Mouse (Mus musculus): ENCODE data around the gene Acap1. TPM values are rescaled to one million over a fixed set of nuclear protein-coding genes. Genes with fewer than 3 reads are reported as not detected.

Acap1 gene
- total RNA-seq, 2 experiments from 2014 or later = 47.0 to 52.4 TPM

GRCm38 (mm10) chr11:69848021-69848420, 47.3 kb downstream of the Acap1 start:
- no peak for ATAC-seq (replicated peaks; ENCODE audit: poor library complexity, severe bottlenecking)

- peak; percentile 31 for ATAC-seq (replicated peaks; ENCODE audit: poor library complexity, severe bottlenecking)
Observed at GRCm38 (mm10) chr11:69846738-69847688, 48.3 kb downstream of the Acap1 start.

GRCm38 (mm10) chr11:69846198-69846680, 49.1 kb downstream of the Acap1 start, which contains the start of gene Plscr3:
Gene Plscr3 (plus strand): TSS chr11:69846376.
- peak; percentile 79 for ATAC-seq (replicated peaks; ENCODE audit: poor library complexity, severe bottlenecking)

- 0 out of 2 replicates have a peak, but pooled peaks have one; percentile 6 for ATAC-seq (replicated peaks; ENCODE audit: poor library complexity, severe bottlenecking)
Observed at GRCm38 (mm10) chr11:69838714-69839104, 56.6 kb downstream of the Acap1 start.

GRCm38 (mm10) chr11:69837952-69838713, 57.2 kb downstream of the Acap1 start, which contains the start of gene Tmem256:
Gene Tmem256 (plus strand): TSS chr11:69838514.
- peak; percentile 77 for ATAC-seq (replicated peaks; ENCODE audit: poor library complexity, severe bottlenecking)

GRCm38 (mm10) chr11:69837604-69837951, 57.8 kb downstream of the Acap1 start, which contains the start of gene Nlgn2:
Gene Nlgn2 (minus strand): TSS chr11:69837784.
- peak; percentile 10 for ATAC-seq (replicated peaks; ENCODE audit: poor library complexity, severe bottlenecking)

GRCm38 (mm10) chr11:69836703-69837576, 58.4 kb downstream of the Acap1 start:
- ATAC-seq (replicated peaks; ENCODE audit: poor library complexity, severe bottlenecking) = no peak

GRCm38 (mm10) chr11:69835966-69836335, 59.4 kb downstream of the Acap1 start:
- no peak for ATAC-seq (replicated peaks; ENCODE audit: poor library complexity, severe bottlenecking)

GRCm38 (mm10) chr11:69835326-69835965, 59.9 kb downstream of the Acap1 start:
- no peak for ATAC-seq (replicated peaks; ENCODE audit: poor library complexity, severe bottlenecking)

GRCm38 (mm10) chr11:69834001-69834549, 61.3 kb downstream of the Acap1 start:
- peak; percentile 33 for ATAC-seq (replicated peaks; ENCODE audit: poor library complexity, severe bottlenecking)

- no peak for ATAC-seq (replicated peaks; ENCODE audit: poor library complexity, severe bottlenecking)
Observed at GRCm38 (mm10) chr11:69833554-69833953, 61.8 kb downstream of the Acap1 start.

Other genes with a start within 250 kb of the Acap1 start
Only the 30 nearest of the 40 such genes appear.
- 153 and 165 TPM in 2 replicates for gene Polr2a, start 136.9 kb downstream of the Acap1 start, total RNA-seq (2014; fragmentation: Nextera tagmentation)
- 30.2 and 38.5 TPM in 2 replicates for gene Polr2a, start 136.9 kb downstream of the Acap1 start, total RNA-seq (2017)
- gene Slc35g3, start 133.6 kb downstream of the Acap1 start, total RNA-seq (2014; fragmentation: Nextera tagmentation) = not detected in 2 replicates
- not detected in 2 replicates for gene Slc35g3, start 133.6 kb downstream of the Acap1 start, total RNA-seq (2017)
- 1.8 and 2.1 TPM in 2 replicates for gene Zbtb4, start 129.6 kb downstream of the Acap1 start, total RNA-seq (2014; fragmentation: Nextera tagmentation)
- 0.26 and 0.43 TPM in 2 replicates for gene Zbtb4, start 129.6 kb downstream of the Acap1 start, total RNA-seq (2017)
- gene Chrnb1, start 99.6 kb downstream of the Acap1 start, total RNA-seq (2014; fragmentation: Nextera tagmentation) = not detected in 2 replicates
- 0.82 TPM in 1 of 2 replicates, not detected in the other for gene Chrnb1, start 99.6 kb downstream of the Acap1 start, total RNA-seq (2017)
- gene Fgf11, start 93.7 kb downstream of the Acap1 start, total RNA-seq (2014; fragmentation: Nextera tagmentation) = 1.6 and 2.9 TPM in 2 replicates
- not detected in 2 replicates for gene Fgf11, start 93.7 kb downstream of the Acap1 start, total RNA-seq (2017)
- gene Tmem102, start 89.9 kb downstream of the Acap1 start, total RNA-seq (2014; fragmentation: Nextera tagmentation) = not detected in 2 replicates
- not detected in 2 replicates for gene Tmem102, start 89.9 kb downstream of the Acap1 start, total RNA-seq (2017)
- not detected in 2 replicates for gene Gm39566, start 80.2 kb downstream of the Acap1 start, total RNA-seq (2014; fragmentation: Nextera tagmentation)
- not detected in 2 replicates for gene Gm39566, start 80.2 kb downstream of the Acap1 start, total RNA-seq (2017)
- gene Spem2, start 77.1 kb downstream of the Acap1 start, total RNA-seq (2014; fragmentation: Nextera tagmentation) = not detected in 2 replicates
- gene Spem2, start 77.1 kb downstream of the Acap1 start, total RNA-seq (2017) = not detected in 2 replicates
- gene Spem1, start 73.4 kb downstream of the Acap1 start, total RNA-seq (2014; fragmentation: Nextera tagmentation) = not detected in 2 replicates
- not detected in 2 replicates for gene Spem1, start 73.4 kb downstream of the Acap1 start, total RNA-seq (2017)
- 13.5 and 33.1 TPM in 2 replicates for gene Nlgn2, start 57.8 kb downstream of the Acap1 start, total RNA-seq (2014; fragmentation: Nextera tagmentation)
- 4.0 and 7.4 TPM in 2 replicates for gene Nlgn2, start 57.8 kb downstream of the Acap1 start, total RNA-seq (2017)
- 294 and 359 TPM in 2 replicates for gene Tmem256, start 57.0 kb downstream of the Acap1 start, total RNA-seq (2014; fragmentation: Nextera tagmentation)
- gene Tmem256, start 57.0 kb downstream of the Acap1 start, total RNA-seq (2017) = 118 and 164 TPM in 2 replicates
- 108 and 109 TPM in 2 replicates for gene Plscr3, start 49.2 kb downstream of the Acap1 start, total RNA-seq (2014; fragmentation: Nextera tagmentation)
- 24.9 and 25.2 TPM in 2 replicates for gene Plscr3, start 49.2 kb downstream of the Acap1 start, total RNA-seq (2017)
- gene Tnk1, start 36.8 kb downstream of the Acap1 start, total RNA-seq (2014; fragmentation: Nextera tagmentation) = 0.60 TPM in 1 of 2 replicates, not detected in the other
- gene Tnk1, start 36.8 kb downstream of the Acap1 start, total RNA-seq (2017) = not detected in 2 replicates
- gene Tmem95, start 17.5 kb downstream of the Acap1 start, total RNA-seq (2014; fragmentation: Nextera tagmentation) = not detected in 2 replicates
- not detected in 2 replicates for gene Tmem95, start 17.5 kb downstream of the Acap1 start, total RNA-seq (2017)
- 0.41 and 4.2 TPM in 2 replicates for gene Kctd11, start 14.1 kb downstream of the Acap1 start, total RNA-seq (2014; fragmentation: Nextera tagmentation)
- 1.1 and 2.6 TPM in 2 replicates for gene Kctd11, start 14.1 kb downstream of the Acap1 start, total RNA-seq (2017)
- gene 2810408A11Rik, start 5.4 kb upstream of the Acap1 start, total RNA-seq (2014; fragmentation: Nextera tagmentation) = 1.3 and 3.5 TPM in 2 replicates
- gene 2810408A11Rik, start 5.4 kb upstream of the Acap1 start, total RNA-seq (2017) = 3.6 and 6.4 TPM in 2 replicates
- 32.0 and 38.9 TPM in 2 replicates for gene Neurl4, start 5.5 kb upstream of the Acap1 start, total RNA-seq (2014; fragmentation: Nextera tagmentation)
- gene Neurl4, start 5.5 kb upstream of the Acap1 start, total RNA-seq (2017) = 20.7 and 27.5 TPM in 2 replicates
- 71.5 and 99.8 TPM in 2 replicates for gene Gps2, start 18.3 kb upstream of the Acap1 start, total RNA-seq (2014; fragmentation: Nextera tagmentation)
- 47.1 and 58.2 TPM in 2 replicates for gene Gps2, start 18.3 kb upstream of the Acap1 start, total RNA-seq (2017)
- 1,453 and 1,476 TPM in 2 replicates for gene Eif5a, start 26.4 kb upstream of the Acap1 start, total RNA-seq (2014; fragmentation: Nextera tagmentation)
- gene Eif5a, start 26.4 kb upstream of the Acap1 start, total RNA-seq (2017) = 890 and 976 TPM in 2 replicates
- not detected in 2 replicates for gene Ybx2, start 40.3 kb upstream of the Acap1 start, total RNA-seq (2014; fragmentation: Nextera tagmentation)
- 2.1 TPM in 1 of 2 replicates, not detected in the other for gene Ybx2, start 40.3 kb upstream of the Acap1 start, total RNA-seq (2017)
- gene Slc2a4, start 52.6 kb upstream of the Acap1 start, total RNA-seq (2014; fragmentation: Nextera tagmentation) = not detected in 2 replicates
- not detected in 2 replicates for gene Slc2a4, start 52.6 kb upstream of the Acap1 start, total RNA-seq (2017)
- gene Cldn7, start 69.2 kb upstream of the Acap1 start, total RNA-seq (2014; fragmentation: Nextera tagmentation) = not detected in 2 replicates
- not detected in 2 replicates for gene Cldn7, start 69.2 kb upstream of the Acap1 start, total RNA-seq (2017)
- 191 and 254 TPM in 2 replicates for gene Ctdnep1, start 85.6 kb upstream of the Acap1 start, total RNA-seq (2014; fragmentation: Nextera tagmentation)
- gene Ctdnep1, start 85.6 kb upstream of the Acap1 start, total RNA-seq (2017) = 19.3 and 23.8 TPM in 2 replicates
- gene Elp5, start 87.0 kb upstream of the Acap1 start, total RNA-seq (2014; fragmentation: Nextera tagmentation) = 59.4 and 70.0 TPM in 2 replicates
- 58.2 and 77.5 TPM in 2 replicates for gene Elp5, start 87.0 kb upstream of the Acap1 start, total RNA-seq (2017)
- gene Gabarap, start 95.6 kb upstream of the Acap1 start, total RNA-seq (2014; fragmentation: Nextera tagmentation) = 288 and 367 TPM in 2 replicates
- 239 and 250 TPM in 2 replicates for gene Gabarap, start 95.6 kb upstream of the Acap1 start, total RNA-seq (2017)
- gene Phf23, start 100.2 kb upstream of the Acap1 start, total RNA-seq (2014; fragmentation: Nextera tagmentation) = 41.7 and 45.8 TPM in 2 replicates
- 30.2 and 32.3 TPM in 2 replicates for gene Phf23, start 100.2 kb upstream of the Acap1 start, total RNA-seq (2017)
- 4.6 and 24.5 TPM in 2 replicates for gene Dvl2, start 105.1 kb upstream of the Acap1 start, total RNA-seq (2014; fragmentation: Nextera tagmentation)
- gene Dvl2, start 105.1 kb upstream of the Acap1 start, total RNA-seq (2017) = 16.1 and 18.0 TPM in 2 replicates
- 39.7 and 55.8 TPM in 2 replicates for gene Acadvl, start 119.9 kb upstream of the Acap1 start, total RNA-seq (2014; fragmentation: Nextera tagmentation)
- gene Acadvl, start 119.9 kb upstream of the Acap1 start, total RNA-seq (2017) = 40.3 and 42.1 TPM in 2 replicates
- 11.4 and 12.3 TPM in 2 replicates for gene Dlg4, start 121.4 kb upstream of the Acap1 start, total RNA-seq (2014; fragmentation: Nextera tagmentation)
- gene Dlg4, start 121.4 kb upstream of the Acap1 start, total RNA-seq (2017) = 1.3 and 3.5 TPM in 2 replicates
- gene Asgr1, start 158.5 kb upstream of the Acap1 start, total RNA-seq (2014; fragmentation: Nextera tagmentation) = not detected in 2 replicates
- gene Asgr1, start 158.5 kb upstream of the Acap1 start, total RNA-seq (2017) = not detected in 2 replicates

Measured in granulocyte monocyte progenitor cell, adult 5-6 weeks (primary cell).